Mouse (Mus musculus) heart, embryonic 15.5 days (tissue): ENCODE measurements around the gene Slc31a1. TPM values are rescaled to one million over a fixed set of nuclear protein-coding genes. Genes with fewer than 3 reads are reported as not detected.

Experiments
- ATAC-seq: fragments of 200-750 bp; cut with Nextera tagmentation; replicated peaks from 2 replicates; pipeline ENCODE4 v1.8.0; 2017; ENCODE audit warnings: low read depth, moderate TSS enrichment; ENCODE audit not compliant: insufficient number of reproducible peaks, insufficient read depth, low FRiP score
- H3K27ac ChIP-seq: fragments of 300-500 bp; sonication (generic); 2 replicates; pipeline ENCODE4 v1.5.1; 2015; ENCODE audit warnings: mild to moderate bottlenecking, inconsistent platforms
- H3K27me3 ChIP-seq: fragments of 300-500 bp; sonication (generic); 2 replicates; pipeline ENCODE4 v1.6.1; 2015; ENCODE audit warnings: inconsistent platforms
- H3K36me3 ChIP-seq: fragments of 300-500 bp; sonication (generic); 2 replicates; pipeline ENCODE4 v1.6.1; 2015; ENCODE audit warnings: mild to moderate bottlenecking, inconsistent platforms
- H3K4me1 ChIP-seq: fragments of 300-500 bp; sonication (generic); replicated peaks from 2 replicates; pipeline ENCODE4 v1.6.1; 2015; ENCODE audit warnings: inconsistent platforms
- H3K4me2 ChIP-seq: fragments of 300-500 bp; sonication (generic); 2 replicates; pipeline ENCODE4 v1.6.1; 2015; ENCODE audit warnings: inconsistent platforms, mild to moderate bottlenecking, moderate library complexity
- H3K4me3 ChIP-seq: fragments of 300-500 bp; sonication (generic); 2 replicates; pipeline ENCODE4 v1.5.1; 2015; ENCODE audit warnings: mild to moderate bottlenecking, inconsistent platforms
- H3K9ac ChIP-seq: fragments of 300-500 bp; sonication (generic); 2 replicates; pipeline ENCODE4 v1.6.1; 2015; ENCODE audit warnings: mild to moderate bottlenecking, inconsistent platforms
- H3K9me3 ChIP-seq: fragments of 300-500 bp; sonication (generic); replicated peaks from 2 replicates; pipeline ENCODE4 v1.6.1; 2016; ENCODE audit warnings: inconsistent platforms
- WGBS: fragments of 180-500 bp; shearing (Covaris S2); methylation state at CpG from one replicate; pipeline ENCODE4 v1.1.7; 2015; ENCODE audit warnings: mixed read lengths; 5-methylcytosine and 5-hydroxymethylcytosine counted together
- polyA plus RNA-seq: library from polyadenylated mRNA; unstranded; fragments of >200 nt; fragmentation: Nextera tagmentation; extraction: Ambion mirVana; gene quantifications from 2 replicates; pipeline ENCODE4 v1.2.1, GENCODE M21; 2015

Slc31a1 gene
- polyA plus RNA-seq, 1 experiment from 2014 or later = 34.9 TPM

DNA sequence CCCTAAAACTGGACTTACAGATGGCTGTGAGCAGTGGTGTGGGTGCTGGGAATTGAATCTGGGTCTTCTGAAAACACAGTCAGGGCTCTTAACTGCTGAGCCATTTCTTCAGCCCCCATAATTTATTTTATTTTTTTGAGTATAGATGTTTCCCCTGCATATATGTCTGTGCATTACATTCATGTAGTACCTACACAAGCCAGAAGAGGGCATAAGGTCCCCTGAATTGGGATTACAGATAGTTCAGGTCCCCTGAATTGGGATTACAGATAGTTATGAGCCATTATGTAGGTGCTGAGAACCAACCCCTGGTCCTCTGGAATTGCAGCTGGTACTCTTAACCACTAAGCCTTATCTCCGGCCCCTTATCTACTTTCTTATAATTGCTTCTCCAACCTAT lies 16.5 kb upstream of the Slc31a1 start:
- peaks cover 3% of the 10 kb centered on the region; the same call in 1 of the 2 replicates for H3K4me1 ChIP-seq
- ATAC-seq = no peak
- H3K36me3 ChIP-seq = peaks cover 23% of the 10 kb centered on the region
- H3K9me3 ChIP-seq = no peaks in the 10 kb centered on the region
- no peak overlapping the region for H3K4me3 ChIP-seq
- no peaks in the 10 kb centered on the region for H3K27me3 ChIP-seq
- H3K4me2 ChIP-seq = no peak overlapping the region
- no peak overlapping the region for H3K9ac ChIP-seq
- no peak overlapping the region for H3K27ac ChIP-seq
- WGBS = 78% methylated on average over 1 of the region's 1 CpGs

GRCm38 (mm10) chr4:62345827-62346226 lies 14.7 kb upstream of the Slc31a1 start:
- no peak for ATAC-seq
- Histone ChIP-seq H3K9me3 (no peaks in the 10 kb centered on the region), H3K4me3 (no peak overlapping the region), H3K9ac (no peak overlapping the region), H3K27me3 (no peaks in the 10 kb centered on the region), H3K36me3 (peaks cover 27% of the 10 kb centered on the region), H3K4me2 (no peak overlapping the region), H3K4me1 (peaks cover 3% of the 10 kb centered on the region; the same call in 1 of the 2 replicates), H3K27ac (no peak overlapping the region)
- WGBS = 74% methylated on average over 4 of the region's 4 CpGs

- Histone ChIP-seq H3K27ac (peak overlapping the region; percentile 70), H3K4me3 (no peak overlapping the region), H3K9me3 (no peaks in the 10 kb centered on the region), H3K9ac (no peak overlapping the region), H3K4me1 (peaks cover 3% of the 10 kb centered on the region; the same call in 1 of the 2 replicates), H3K27me3 (no peaks in the 10 kb centered on the region), H3K36me3 (peaks cover 30% of the 10 kb centered on the region), H3K4me2 (no peak overlapping the region)
- 49% methylated on average over 9 of the region's 9 CpGs for WGBS
- 0 out of 2 replicates have a peak, but pooled peaks have one; percentile 50 for ATAC-seq
These were observed 12.8 kb upstream of the Slc31a1 start for GRCm38 (mm10) chr4:62347605-62348328.

DNA sequence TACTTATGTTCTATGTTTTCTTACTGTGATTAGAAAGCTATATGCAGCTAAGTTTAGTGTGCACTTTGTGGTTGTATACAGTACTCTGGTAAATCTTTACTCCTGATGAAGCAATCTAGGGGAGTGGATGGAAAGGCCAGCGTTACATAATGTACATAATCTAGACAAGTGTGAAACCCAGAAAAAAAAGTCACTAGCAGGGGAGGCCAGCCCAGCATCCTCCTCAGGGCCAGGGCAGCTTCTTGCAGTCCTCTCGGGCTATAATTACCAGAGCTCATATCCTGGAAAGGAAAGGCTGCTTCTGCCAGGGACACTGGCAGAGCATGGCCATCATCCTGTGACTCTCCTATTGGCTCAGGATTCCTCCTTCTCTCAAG lies 12.2 kb upstream of the Slc31a1 start:
- no peaks in the 10 kb centered on the region for H3K27me3 ChIP-seq
- H3K27ac ChIP-seq = peak overlapping the region; percentile 70
- H3K4me3 ChIP-seq = no peak overlapping the region
- ATAC-seq = no peak
- H3K9ac ChIP-seq = no peak overlapping the region
- H3K9me3 ChIP-seq = no peaks in the 10 kb centered on the region
- 33% methylated on average over 2 of the region's 2 CpGs for WGBS
- no peak overlapping the region for H3K4me2 ChIP-seq
- peaks cover 30% of the 10 kb centered on the region for H3K36me3 ChIP-seq
- H3K4me1 ChIP-seq = peaks cover 3% of the 10 kb centered on the region; the same call in 1 of the 2 replicates

DNA sequence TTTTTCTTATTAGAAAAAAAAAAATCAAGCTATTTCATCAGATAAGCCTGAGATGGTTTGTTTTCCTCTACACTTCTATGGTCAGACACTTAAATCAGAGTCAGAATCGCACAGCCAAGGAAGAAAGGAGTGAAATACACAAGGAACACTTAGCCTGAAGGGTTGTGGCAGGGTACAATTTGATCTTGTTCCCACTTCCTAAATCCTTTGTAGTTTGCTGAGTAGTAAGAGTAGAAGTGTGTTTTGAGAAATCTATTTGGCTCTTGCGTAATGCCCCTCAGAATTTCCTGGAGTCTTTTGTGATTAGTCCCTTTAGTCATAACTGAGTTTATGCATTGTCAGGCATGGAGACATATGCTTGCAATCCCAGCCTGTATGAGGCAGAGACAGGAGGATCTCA lies 11.2 kb upstream of the Slc31a1 start:
- H3K27ac ChIP-seq = no peak overlapping the region
- no peaks in the 10 kb centered on the region for H3K27me3 ChIP-seq
- H3K4me2 ChIP-seq = no peak overlapping the region
- no peak overlapping the region for H3K4me3 ChIP-seq
- no peak overlapping the region for H3K9ac ChIP-seq
- WGBS = 87% methylated on average over 2 of the region's 2 CpGs
- no peak for ATAC-seq
- H3K4me1 ChIP-seq = peaks cover 3% of the 10 kb centered on the region; the same call in 1 of the 2 replicates
- peaks cover 27% of the 10 kb centered on the region; the same call in 1 of the 2 replicates for H3K36me3 ChIP-seq
- no peaks in the 10 kb centered on the region for H3K9me3 ChIP-seq

GRCm38 (mm10) chr4:62357631-62358148 lies 2.8 kb upstream of the Slc31a1 start:
- Histone ChIP-seq H3K4me1 (peaks cover 17% of the 10 kb centered on the region), H3K9me3 (no peaks in the 10 kb centered on the region), H3K4me3 (no peak overlapping the region), H3K9ac (no peak overlapping the region), H3K36me3 (no peaks in the 10 kb centered on the region), H3K27ac (no peak overlapping the region), H3K27me3 (no peaks in the 10 kb centered on the region), H3K4me2 (no peak overlapping the region)
- 75% methylated on average over 1 of the region's 1 CpGs for WGBS
- no peak for ATAC-seq

GRCm38 (mm10) chr4:62359256-62359775 lies 1.2 kb upstream of the Slc31a1 start:
- Histone ChIP-seq H3K27me3 (no peaks in the 10 kb centered on the region), H3K9ac (peak overlapping the region; percentile 75), H3K36me3 (no peaks in the 10 kb centered on the region), H3K9me3 (no peaks in the 10 kb centered on the region), H3K27ac (no peak overlapping the region), H3K4me3 (peak overlapping the region; percentile 70), H3K4me2 (peak overlapping the region; percentile 70), H3K4me1 (peaks cover 17% of the 10 kb centered on the region)
- WGBS = 41% methylated on average over 7 of the region's 7 CpGs
- ATAC-seq = no peak

DNA sequence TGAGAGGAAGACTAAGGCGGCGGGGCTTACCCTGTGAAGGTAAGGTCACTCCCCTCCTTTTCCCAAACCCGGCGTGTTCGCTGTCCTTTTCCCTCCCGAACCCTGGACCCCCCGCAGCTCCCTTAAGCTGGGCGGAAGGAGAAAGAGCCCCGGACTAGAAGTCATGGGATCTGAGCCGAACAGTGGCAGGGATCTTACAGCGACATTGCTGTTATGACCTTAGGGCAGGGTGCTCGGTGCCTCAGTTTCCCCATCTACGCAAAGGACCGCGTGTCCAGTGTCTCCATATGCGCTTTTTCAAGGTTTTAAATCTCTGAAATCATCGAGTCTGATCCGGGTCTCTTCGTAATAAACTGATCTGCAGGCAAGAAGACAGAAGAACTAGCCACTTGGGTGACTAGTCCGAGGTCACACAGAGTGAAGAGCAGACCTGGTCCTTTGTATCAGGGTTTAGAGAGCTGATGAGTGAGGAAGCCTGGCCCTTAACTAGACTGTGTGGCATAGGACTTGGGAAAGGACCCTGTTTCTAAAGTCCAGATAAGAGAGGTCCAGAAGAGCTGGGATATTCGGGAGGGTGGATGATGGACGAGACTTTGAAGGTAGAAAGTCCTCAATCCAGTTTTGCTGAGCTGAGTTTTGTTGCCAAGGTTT lies 403 bp downstream of the Slc31a1 start:
- no peaks in the 10 kb centered on the region for H3K27me3 ChIP-seq
- no peaks in the 10 kb centered on the region for H3K9me3 ChIP-seq
- H3K27ac ChIP-seq = peak overlapping the region; percentile 81
- H3K4me1 ChIP-seq = peaks cover 17% of the 10 kb centered on the region
- H3K4me3 ChIP-seq = peak overlapping the region; percentile 70
- no peak; the same call in 1 of the 2 replicates for ATAC-seq
- 0% methylated on average over 22 of the region's 22 CpGs for WGBS
- H3K36me3 ChIP-seq = no peaks in the 10 kb centered on the region
- peak overlapping the region; percentile 68 for H3K9ac ChIP-seq
- peak overlapping the region; percentile 66 for H3K4me2 ChIP-seq

DNA sequence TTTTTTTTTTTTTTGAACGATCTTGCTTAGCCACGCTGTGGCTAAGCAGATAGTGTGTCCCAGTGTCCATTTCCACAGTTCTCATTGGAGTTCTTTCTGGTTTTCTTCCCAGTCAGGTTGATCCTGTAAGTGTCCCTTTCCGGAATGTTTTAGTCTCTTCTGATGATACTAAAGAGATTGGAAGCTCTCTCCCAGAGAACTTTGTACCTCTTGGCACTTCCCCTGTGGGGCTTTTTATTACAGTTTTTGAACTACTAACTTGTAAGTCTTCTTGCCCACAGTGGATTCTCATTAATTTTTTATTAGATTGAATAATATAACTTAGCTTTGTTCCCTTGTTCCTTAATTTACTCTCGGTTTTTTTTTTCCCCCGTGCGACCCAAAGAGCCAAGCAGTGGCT lies 1.0 kb downstream of the Slc31a1 start:
- Histone ChIP-seq H3K9me3 (no peaks in the 10 kb centered on the region), H3K27me3 (no peaks in the 10 kb centered on the region), H3K27ac (0 out of 2 replicates have a peak overlapping the region, but pooled peaks have one; percentile 81), H3K36me3 (no peaks in the 10 kb centered on the region), H3K9ac (peak overlapping the region; percentile 68), H3K4me2 (peak overlapping the region; percentile 66), H3K4me1 (peaks cover 17% of the 10 kb centered on the region), H3K4me3 (peak overlapping the region; percentile 70)
- no peak for ATAC-seq
- WGBS = 15% methylated on average over 6 of the region's 6 CpGs

DNA sequence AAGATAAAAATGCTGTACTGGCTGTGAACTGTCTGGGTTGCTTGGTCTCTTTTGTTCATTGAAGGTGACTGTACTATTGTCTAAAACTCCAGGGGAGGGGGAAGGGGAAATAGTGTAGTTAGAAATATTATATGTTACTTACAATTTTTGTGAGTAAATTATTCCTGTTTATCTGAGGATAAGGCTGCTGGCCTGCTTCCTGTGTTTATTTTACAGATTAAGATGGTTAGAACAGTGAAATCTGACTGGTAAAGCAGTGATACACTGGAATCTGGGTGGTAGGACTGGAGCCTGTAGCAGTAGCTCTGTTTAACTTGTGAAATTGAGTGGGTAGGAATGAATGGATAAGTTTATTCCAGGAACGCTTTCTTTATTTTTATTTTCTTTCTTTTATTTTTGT lies 1.5 kb downstream of the Slc31a1 start:
- no peaks in the 10 kb centered on the region for H3K36me3 ChIP-seq
- peak overlapping the region; percentile 66 for H3K4me2 ChIP-seq
- peak overlapping the region; percentile 68; the same call in 1 of the 2 replicates for H3K9ac ChIP-seq
- H3K9me3 ChIP-seq = no peaks in the 10 kb centered on the region
- WGBS = 84% methylated on average over 1 of the region's 1 CpGs
- no peak for ATAC-seq
- peak overlapping the region; percentile 70 for H3K4me3 ChIP-seq
- no peaks in the 10 kb centered on the region for H3K27me3 ChIP-seq
- H3K4me1 ChIP-seq = peaks cover 17% of the 10 kb centered on the region
- H3K27ac ChIP-seq = 0 out of 2 replicates have a peak overlapping the region, but pooled peaks have one; percentile 17

GRCm38 (mm10) chr4:62362437-62362836 lies 1.9 kb downstream of the Slc31a1 start:
- peaks cover 17% of the 10 kb centered on the region for H3K4me1 ChIP-seq
- 74% methylated on average over 2 of the region's 2 CpGs for WGBS
- no peaks in the 10 kb centered on the region for H3K9me3 ChIP-seq
- H3K36me3 ChIP-seq = no peaks in the 10 kb centered on the region
- ATAC-seq = no peak
- no peak overlapping the region for H3K4me2 ChIP-seq
- H3K4me3 ChIP-seq = no peak overlapping the region
- H3K9ac ChIP-seq = no peak overlapping the region
- no peak overlapping the region for H3K27ac ChIP-seq
- H3K27me3 ChIP-seq = no peaks in the 10 kb centered on the region
